9 mouse cellular contexts compared by ENCODE assay signal in genomic region chr7:100988092-100988491, GRCm38 (mm10). TPM values are rescaled to one million over a fixed set of nuclear protein-coding genes. Genes with fewer than 3 reads are reported as not detected.
DNase-seq lines count a peak whose midpoint lies in the region; ATAC-seq and TF ChIP-seq lines count a peak whose summit lies in the region.
"Had no signal": no experiment of that assay in that cellular context is flagged by ENCODE, and none has a peak within 500 bp of the region (broad histone marks: within the 10 kb centered on the region; RNA-seq: fewer than 3 reads in every experiment).

No protein-coding gene starts in this region.

- peak overlapping the region; percentile 20; the same call in 1 of the 2 replicates for H3K4me2 ChIP-seq in heart, embryonic 12.5 days
- H3K4me2 ChIP-seq in kidney, embryonic 14.5 days (replicated peaks; ENCODE audit: low read depth, low read length), result no peak overlapping the region
- H3K4me2 ChIP-seq in liver, embryonic 13.5 days, result no peak overlapping the region
- H3K4me2 ChIP-seq in neural tube, embryonic 11.5 days (ENCODE audit: low read depth), result no peak overlapping the region

- no peak overlapping the region for H3K9ac ChIP-seq in heart, embryonic 12.5 days
- no peak overlapping the region for H3K9ac ChIP-seq in kidney, embryonic 14.5 days (ENCODE audit: low read depth, low read length)
- no peak overlapping the region for H3K9ac ChIP-seq in liver, embryonic 13.5 days
- no peak overlapping the region for H3K9ac ChIP-seq in neural tube, embryonic 11.5 days (ENCODE audit: low read length)

- H3K36me3 ChIP-seq in embryonic facial prominence, embryonic 10.5 days (replicated peaks), result no peaks in the 10 kb centered on the region
- no peaks in the 10 kb centered on the region for H3K36me3 ChIP-seq in heart, embryonic 12.5 days
- no peaks in the 10 kb centered on the region for H3K36me3 ChIP-seq in kidney, embryonic 14.5 days (ENCODE audit: control insufficient read depth, insufficient read depth, low read length)
- no peaks in the 10 kb centered on the region for H3K36me3 ChIP-seq in liver, embryonic 13.5 days
- no peaks in the 10 kb centered on the region for H3K36me3 ChIP-seq in neural tube, embryonic 11.5 days (ENCODE audit: control insufficient read depth, insufficient read depth, low read length)
- H3K36me3 ChIP-seq in testis, adult 2 months (ENCODE audit: control insufficient read depth, insufficient read depth, low read length), result no peaks in the 10 kb centered on the region

- DNase-seq in A20 (ENCODE audit: low read depth, low spot score), result peak; percentile 57
- DNase-seq in adrenal gland, adult 2 months, result peak; percentile 78
- peak; percentile 75 for DNase-seq in embryonic facial prominence, embryonic 10.5 days (ENCODE audit: low spot score)
- DNase-seq in liver, embryonic 13.5 days, result peak; percentile 17
- peak; percentile 73 for DNase-seq in neural tube, embryonic 11.5 days (ENCODE audit: low spot score)

- no peaks in the 10 kb centered on the region for H3K9me3 ChIP-seq in embryonic facial prominence, embryonic 10.5 days
- no peaks in the 10 kb centered on the region for H3K9me3 ChIP-seq in heart, embryonic 12.5 days (replicated peaks)
- no peaks in the 10 kb centered on the region for H3K9me3 ChIP-seq in kidney, embryonic 14.5 days (ENCODE audit: control insufficient read depth, low read length)
- H3K9me3 ChIP-seq in liver, embryonic 13.5 days (replicated peaks), result no peaks in the 10 kb centered on the region
- H3K9me3 ChIP-seq in neural tube, embryonic 11.5 days (ENCODE audit: control insufficient read depth, low read length), result no peaks in the 10 kb centered on the region

- peak; percentile 36; the same call in 1 of the 2 replicates for TF ChIP-seq CTCF in testis, adult 2 months (IDR thresholded peaks at IDR 0.05; ENCODE audit: control insufficient read depth, insufficient read depth, insufficient replicate concordance, low read depth, low read length)

- peak; percentile 77 for ATAC-seq in heart, embryonic 12.5 days (ENCODE audit: insufficient number of reproducible peaks, low FRiP score)
- ATAC-seq in kidney, embryonic 14.5 days (ENCODE audit: low FRiP score, low TSS enrichment), result peak; percentile 73
- 0 out of 2 replicates have a peak, but pooled peaks have one; percentile 47 for ATAC-seq in liver, embryonic 13.5 days (ENCODE audit: low read depth)
- ATAC-seq in neural tube, embryonic 11.5 days (ENCODE audit: insufficient read depth, low FRiP score, low TSS enrichment), result no peak; the same call in 1 of the 2 replicates

- H3K27me3 ChIP-seq in embryonic facial prominence, embryonic 10.5 days (replicated peaks; ENCODE audit: low read depth, poor library complexity, severe bottlenecking), result peaks cover 17% of the 10 kb centered on the region
- 0 out of 2 replicates have a peak, but pooled peaks cover 3% of the 10 kb centered on the region for H3K27me3 ChIP-seq in heart, embryonic 12.5 days (replicated peaks)
- no peaks in the 10 kb centered on the region for H3K27me3 ChIP-seq in kidney, embryonic 14.5 days (ENCODE audit: control insufficient read depth, insufficient read depth, low read length)
- H3K27me3 ChIP-seq in liver, embryonic 13.5 days, result no peaks in the 10 kb centered on the region
- H3K27me3 ChIP-seq in neural tube, embryonic 11.5 days (ENCODE audit: control insufficient read depth, insufficient read depth, low read length), result no peaks in the 10 kb centered on the region
- H3K27me3 ChIP-seq in testis, adult 2 months (ENCODE audit: control insufficient read depth, insufficient read depth, low read length), result no peaks in the 10 kb centered on the region

- no peak overlapping the region for H3K27ac ChIP-seq in embryonic facial prominence, embryonic 10.5 days (replicated peaks)
- no peak overlapping the region for H3K27ac ChIP-seq in heart, embryonic 12.5 days (ENCODE audit: poor library complexity, severe bottlenecking)
- H3K27ac ChIP-seq in kidney, embryonic 14.5 days (ENCODE audit: low read depth, low read length), result no peak overlapping the region
- no peak overlapping the region for H3K27ac ChIP-seq in liver, embryonic 13.5 days
- H3K27ac ChIP-seq in neural tube, embryonic 11.5 days (ENCODE audit: low read depth, low read length), result no peak overlapping the region
- no peak overlapping the region for H3K27ac ChIP-seq in testis, adult 2 months (ENCODE audit: control insufficient read depth, insufficient read depth, low read depth, low read length)

- TF ChIP-seq POLR2A in testis, adult 2 months (IDR thresholded peaks at IDR 0.05; ENCODE audit: control insufficient read depth, low read depth, low read length), result no peak

- peaks cover 34% of the 10 kb centered on the region for H3K4me1 ChIP-seq in embryonic facial prominence, embryonic 10.5 days
- H3K4me1 ChIP-seq in heart, embryonic 12.5 days (replicated peaks), result peaks cover 33% of the 10 kb centered on the region
- H3K4me1 ChIP-seq in kidney, embryonic 14.5 days (ENCODE audit: control insufficient read depth, insufficient read depth, low read length), result peaks cover 10% of the 10 kb centered on the region; the same call in 1 of the 2 replicates
- H3K4me1 ChIP-seq in liver, embryonic 13.5 days (replicated peaks), result peaks cover 17% of the 10 kb centered on the region
- peaks cover 8% of the 10 kb centered on the region; the same call in 1 of the 2 replicates for H3K4me1 ChIP-seq in neural tube, embryonic 11.5 days (ENCODE audit: control insufficient read depth, insufficient read depth, low read length)
- H3K4me1 ChIP-seq in testis, adult 2 months (ENCODE audit: control insufficient read depth, insufficient read depth, low read length), result peaks cover 13% of the 10 kb centered on the region

- H3K4me3 ChIP-seq in embryonic facial prominence, embryonic 10.5 days, result no peak overlapping the region
- no peak overlapping the region for H3K4me3 ChIP-seq in heart, embryonic 12.5 days
- no peak overlapping the region for H3K4me3 ChIP-seq in kidney, embryonic 14.5 days (ENCODE audit: low read length)
- H3K4me3 ChIP-seq in liver, embryonic 13.5 days (replicated peaks), result no peak overlapping the region
- H3K4me3 ChIP-seq in neural tube, embryonic 11.5 days (ENCODE audit: low read depth, low read length), result no peak overlapping the region
- H3K4me3 ChIP-seq in testis, adult 2 months (ENCODE audit: control insufficient read depth, low read depth, low read length), result no peak overlapping the region
- H3K4me3 ChIP-seq: erythroblast, embryonic 14.5 days had no signal

- 16% methylated on average over 9 of the region's 9 CpGs for WGBS in embryonic facial prominence, embryonic 10.5 days
- WGBS in heart, embryonic 12.5 days, result 7% methylated on average over 9 of the region's 9 CpGs
- 15% methylated on average over 9 of the region's 9 CpGs for WGBS in kidney, embryonic 14.5 days
- WGBS in liver, embryonic 13.5 days (ENCODE audit: insufficient replicate concordance), result 18% methylated on average over 9 of the region's 9 CpGs
- WGBS in neural tube, embryonic 11.5 days, result 27% methylated on average over 9 of the region's 9 CpGs

RNA-seq across cellular contexts. Expression of gene P2ry6, which starts 13.6 kb away (rescaled TPM):
- 10 to 100 TPM in 1 of 2 experiments, 1 to 10 TPM in 1; 5.3 to 12.6 TPM for total RNA-seq in adrenal gland, adult 2 months (2021)
- polyA plus RNA-seq in adrenal gland, adult 2 months (2012; rRNA removed), result 32.3 and 34.3 TPM in 2 replicates
- 1.8 and 3.0 TPM in 2 replicates for polyA plus RNA-seq in embryonic facial prominence, embryonic 10.5 days (2016; fragmentation: Nextera tagmentation; extraction: Ambion mirVana)
- 2.3 and 2.6 TPM in 2 replicates for polyA plus RNA-seq in heart, embryonic 12.5 days (2016; fragmentation: Nextera tagmentation; extraction: Ambion mirVana)
- 3.6 and 4.4 TPM in 2 replicates for polyA plus RNA-seq in kidney, embryonic 14.5 days (2014; fragmentation: Nextera tagmentation; extraction: Ambion mirVana)
- polyA plus RNA-seq in liver, embryonic 13.5 days (2015; fragmentation: Nextera tagmentation; extraction: Ambion mirVana), result 2.7 and 3.2 TPM in 2 replicates
- 2.0 and 3.1 TPM in 2 replicates for polyA plus RNA-seq in neural tube, embryonic 11.5 days (2014; fragmentation: Nextera tagmentation; extraction: Ambion mirVana)
- 2.1 and 2.9 TPM in 2 replicates for polyA plus RNA-seq in testis, adult 2 months (2012; rRNA removed)

RNA-seq across cellular contexts. Expression of gene P2ry2, which starts 24.6 kb away (rescaled TPM):
- total RNA-seq in adrenal gland, adult 2 months (2021), result 1 to 10 TPM; 1.9 to 5.0 TPM
- 3.8 and 4.8 TPM in 2 replicates for polyA plus RNA-seq in adrenal gland, adult 2 months (2012; rRNA removed)
- 0.31 and 0.50 TPM in 2 replicates for polyA plus RNA-seq in embryonic facial prominence, embryonic 10.5 days (2016; fragmentation: Nextera tagmentation; extraction: Ambion mirVana)
- polyA plus RNA-seq in heart, embryonic 12.5 days (2016; fragmentation: Nextera tagmentation; extraction: Ambion mirVana), result 1.1 and 1.2 TPM in 2 replicates
- polyA plus RNA-seq in kidney, embryonic 14.5 days (2014; fragmentation: Nextera tagmentation; extraction: Ambion mirVana), result 0.72 and 0.84 TPM in 2 replicates
- polyA plus RNA-seq in liver, embryonic 13.5 days (2015; fragmentation: Nextera tagmentation; extraction: Ambion mirVana), result 0.76 TPM in 2 replicates
- 0.48 and 0.77 TPM in 2 replicates for polyA plus RNA-seq in neural tube, embryonic 11.5 days (2014; fragmentation: Nextera tagmentation; extraction: Ambion mirVana)
- 2.3 and 3.5 TPM in 2 replicates for polyA plus RNA-seq in testis, adult 2 months (2012; rRNA removed)

RNA-seq across cellular contexts. Expression of gene Arhgef17, which starts 56.2 kb away (rescaled TPM):
- 10 to 100 TPM; 76.4 to 81.7 TPM for total RNA-seq in adrenal gland, adult 2 months (2021)
- polyA plus RNA-seq in adrenal gland, adult 2 months (2012; rRNA removed), result 99.6 and 118 TPM in 2 replicates
- 9.3 and 9.8 TPM in 2 replicates for polyA plus RNA-seq in embryonic facial prominence, embryonic 10.5 days (2016; fragmentation: Nextera tagmentation; extraction: Ambion mirVana)
- 8.7 and 10.6 TPM in 2 replicates for polyA plus RNA-seq in heart, embryonic 12.5 days (2016; fragmentation: Nextera tagmentation; extraction: Ambion mirVana)
- 11.6 and 15.5 TPM in 2 replicates for polyA plus RNA-seq in kidney, embryonic 14.5 days (2014; fragmentation: Nextera tagmentation; extraction: Ambion mirVana)
- polyA plus RNA-seq in liver, embryonic 13.5 days (2015; fragmentation: Nextera tagmentation; extraction: Ambion mirVana), result 0.53 and 0.83 TPM in 2 replicates
- polyA plus RNA-seq in neural tube, embryonic 11.5 days (2014; fragmentation: Nextera tagmentation; extraction: Ambion mirVana), result 9.7 and 10.7 TPM in 2 replicates
- polyA plus RNA-seq in testis, adult 2 months (2012; rRNA removed), result 2.8 and 3.0 TPM in 2 replicates

Comparison
In these comparisons a context has a peak if more than half of its experiments do, and no peak if none do; other contexts are left out.
1. DNase-seq: peak in every context shown above with its lines; median percentile 78 in adrenal gland, adult 2 months; 75 in embryonic facial prominence, embryonic 10.5 days; 73 in neural tube, embryonic 11.5 days; 57 in A20; 17 in liver, embryonic 13.5 days.